Mouse (Mus musculus) thymus, adult 2 months (tissue): ENCODE data around the gene Vav1.

Source experiments
- CTCF ChIP-seq: fragments of 200-500 bp; IDR thresholded peaks from 2 replicates; pipeline ENCODE4 v1.5.1; 2012; ENCODE audit warnings: mild to moderate bottlenecking, control low read depth, low read length, moderate library complexity, borderline replicate concordance; ENCODE audit not compliant: control insufficient read depth, poor library complexity, insufficient read depth; ENCODE audit errors: extremely low read depth
- POLR2A ChIP-seq: fragments of 200-500 bp; IDR thresholded peaks from 2 replicates; pipeline ENCODE4 v1.6.1; 2012; ENCODE audit warnings: mild to moderate bottlenecking, low read length, control low read depth, moderate library complexity; ENCODE audit not compliant: control insufficient read depth, poor library complexity, insufficient read depth; ENCODE audit errors: extremely low read depth

DNA sequence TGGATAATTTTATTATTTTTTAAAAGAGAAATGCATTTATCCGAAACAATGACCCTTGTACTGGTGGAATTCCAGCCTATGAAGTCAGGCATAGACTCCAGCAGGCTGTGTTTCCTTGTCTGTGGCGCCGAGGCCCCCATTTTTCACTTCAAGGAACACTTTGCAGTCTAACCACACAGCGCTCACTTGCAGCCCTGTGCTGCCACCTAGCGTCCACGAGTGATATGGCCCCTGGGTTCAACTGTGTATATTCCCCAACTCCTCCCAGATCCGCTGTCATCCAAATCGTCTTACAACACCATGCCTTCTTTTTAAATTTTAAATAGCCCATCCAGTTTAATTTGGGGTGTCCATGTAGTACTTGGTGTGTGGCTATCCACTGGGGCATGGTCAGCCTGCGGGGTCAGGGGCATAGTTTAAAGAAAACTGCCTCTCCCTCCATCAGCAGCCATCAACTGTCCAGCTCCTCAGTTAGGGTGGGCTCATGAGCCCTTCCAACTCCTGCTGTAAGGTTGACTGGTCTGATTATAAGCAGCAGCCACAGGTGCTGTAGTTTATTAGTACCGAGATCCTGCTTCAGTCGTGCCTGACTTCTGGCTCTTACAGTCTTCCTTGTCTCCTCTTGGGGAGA is 56.9 kb downstream of the Vav1 start:
- peak; percentile 85 for TF ChIP-seq CTCF
- no peak for TF ChIP-seq POLR2A
